Mouse (Mus musculus) intestine, embryonic 15.5 days (tissue): ENCODE data around the gene Mkrn2. TPM values are rescaled to one million over a fixed set of nuclear protein-coding genes. Genes with fewer than 3 reads are reported as not detected.
"Not testable (repeated sequence)": the region's sequence is repeated elsewhere in the genome, so short reads cannot be mapped to it uniquely, and the experiment has no call there.

Experiments
- ATAC-seq: fragments of 200-750 bp; cut with Nextera tagmentation; 2 replicates; pipeline ENCODE4 v1.8.0; 2017; ENCODE audit warnings: moderate TSS enrichment, moderate library complexity
- H3K27ac ChIP-seq: fragments of 300-500 bp; sonication (generic); 2 replicates; pipeline ENCODE4 v1.5.1; 2015; ENCODE audit warnings: mild to moderate bottlenecking, inconsistent platforms
- H3K27me3 ChIP-seq: fragments of 300-500 bp; sonication (generic); replicated peaks from 2 replicates; pipeline ENCODE4 v1.6.1; 2015; ENCODE audit warnings: inconsistent platforms
- H3K36me3 ChIP-seq: fragments of 300-500 bp; sonication (generic); 2 replicates; pipeline ENCODE4 v1.6.1; 2015; ENCODE audit warnings: inconsistent platforms
- H3K4me1 ChIP-seq: fragments of 300-500 bp; sonication (generic); replicated peaks from 2 replicates; pipeline ENCODE4 v1.6.1; 2015; ENCODE audit warnings: inconsistent platforms
- H3K4me2 ChIP-seq: fragments of 300-500 bp; sonication (generic); replicated peaks from 2 replicates; pipeline ENCODE4 v1.6.1; 2015; ENCODE audit warnings: mild to moderate bottlenecking, inconsistent platforms
- H3K4me3 ChIP-seq: fragments of 300-500 bp; sonication (generic); replicated peaks from 2 replicates; pipeline ENCODE4 v1.5.1; 2015; ENCODE audit warnings: inconsistent platforms
- H3K9ac ChIP-seq: fragments of 300-500 bp; sonication (generic); 2 replicates; pipeline ENCODE4 v1.6.1; 2015; ENCODE audit warnings: inconsistent platforms
- H3K9me3 ChIP-seq: fragments of 300-500 bp; sonication (generic); 2 replicates; pipeline ENCODE4 v1.6.1; 2016; ENCODE audit warnings: inconsistent platforms
- WGBS: fragments of 180-500 bp; shearing (Covaris S2); methylation state at CpG from one replicate; pipeline ENCODE4 v1.1.7; 2015; 5-methylcytosine and 5-hydroxymethylcytosine counted together
- polyA plus RNA-seq: library from polyadenylated mRNA; unstranded; fragments of >200 nt; fragmentation: Nextera tagmentation; extraction: Ambion mirVana; gene quantifications from 2 replicates; pipeline ENCODE4 v1.2.1, GENCODE M21; 2015

The Mkrn2 gene
- polyA plus RNA-seq, 1 experiment from 2014 or later, result 23.0 TPM

DNA sequence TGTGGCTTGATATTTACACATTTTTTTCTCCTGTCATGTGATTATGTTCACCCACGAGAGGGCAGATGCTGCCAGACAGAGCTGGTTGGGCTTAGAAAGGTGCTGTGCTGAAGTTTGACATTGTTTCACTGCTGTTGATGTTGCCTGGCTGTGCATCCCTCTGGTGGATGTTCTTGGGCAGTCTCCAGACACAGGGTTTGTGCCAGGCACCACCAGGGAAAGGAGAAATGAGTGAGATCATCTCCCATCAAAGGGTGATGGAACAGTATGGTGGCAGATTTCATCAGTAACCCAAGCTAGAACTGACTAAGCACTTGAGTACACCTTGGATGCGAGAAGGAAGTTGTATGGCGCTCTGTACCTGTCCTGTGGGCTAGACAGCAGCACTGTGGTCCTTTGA lies 14.3 kb downstream of the Mkrn2 start:
- WGBS, result 79% methylated on average over 3 of the region's 3 CpGs
- ATAC-seq, result no peak

DNA sequence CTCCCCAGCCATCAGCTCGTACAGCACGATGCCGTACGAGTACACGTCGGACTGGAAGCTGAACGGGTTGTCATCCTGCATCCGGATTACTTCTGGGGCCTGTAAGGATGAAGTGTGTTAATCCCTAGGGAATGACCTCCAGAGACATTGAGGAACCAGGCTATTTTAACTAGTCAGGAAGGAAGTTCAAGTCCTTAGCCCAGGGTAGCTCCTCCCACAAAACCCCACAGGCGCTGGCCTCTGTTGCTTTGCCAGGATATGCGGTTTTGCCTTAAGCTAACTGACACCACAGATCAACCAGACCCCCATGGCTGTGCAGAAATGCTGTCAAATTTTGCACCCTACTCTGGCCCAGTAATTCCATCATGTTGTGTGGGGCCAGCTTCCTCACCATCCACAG lies 18.1 kb downstream of the Mkrn2 start:
- no peak for ATAC-seq
- Histone ChIP-seq H3K4me2 (no peak overlapping the region), H3K9ac (no peak overlapping the region), H3K4me1 (no peaks in the 10 kb centered on the region), H3K9me3 (no peaks in the 10 kb centered on the region), H3K27me3 (no peaks in the 10 kb centered on the region), H3K36me3 (peaks cover 50% of the 10 kb centered on the region), H3K4me3 (no peak overlapping the region), H3K27ac (no peak overlapping the region)
- WGBS, result 91% methylated on average over 10 of the region's 10 CpGs

More for the DNA sequence above, 14.3 kb downstream of the Mkrn2 start:
- no peak overlapping the region for H3K27ac ChIP-seq
- H3K4me2 ChIP-seq, result no peak overlapping the region
- H3K27me3 ChIP-seq, result no peaks in the 10 kb centered on the region
- H3K9ac ChIP-seq, result no peak overlapping the region
- H3K36me3 ChIP-seq, result peaks cover 54% of the 10 kb centered on the region
- H3K4me3 ChIP-seq, result no peak overlapping the region
- H3K4me1 ChIP-seq, result no peaks in the 10 kb centered on the region
- no peaks in the 10 kb centered on the region for H3K9me3 ChIP-seq

GRCm38 (mm10) chr6:115620942-115621341 lies 19.2 kb downstream of the Mkrn2 start:
- peaks cover 53% of the 10 kb centered on the region for H3K36me3 ChIP-seq
- H3K4me1 ChIP-seq, result no peaks in the 10 kb centered on the region
- ATAC-seq, result no peak
- no peak overlapping the region for H3K9ac ChIP-seq
- no peak overlapping the region for H3K27ac ChIP-seq
- H3K4me3 ChIP-seq, result no peak overlapping the region
- no peak overlapping the region for H3K4me2 ChIP-seq
- 48% methylated on average over 1 of the region's 1 CpGs for WGBS
- no peaks in the 10 kb centered on the region for H3K9me3 ChIP-seq
- no peaks in the 10 kb centered on the region for H3K27me3 ChIP-seq

- no peak overlapping the region for H3K4me3 ChIP-seq
- WGBS, result 86% methylated on average over 5 of the region's 5 CpGs
- no peak overlapping the region for H3K4me2 ChIP-seq
- H3K27ac ChIP-seq, result no peak overlapping the region
- H3K36me3 ChIP-seq, result peaks cover 25% of the 10 kb centered on the region
- no peaks in the 10 kb centered on the region for H3K4me1 ChIP-seq
- no peak overlapping the region for H3K9ac ChIP-seq
- no peak for ATAC-seq
- H3K9me3 ChIP-seq, result no peaks in the 10 kb centered on the region
- H3K27me3 ChIP-seq, result no peaks in the 10 kb centered on the region
These were observed 24.4 kb downstream of the Mkrn2 start for GRCm38 (mm10) chr6:115626121-115626520.

DNA sequence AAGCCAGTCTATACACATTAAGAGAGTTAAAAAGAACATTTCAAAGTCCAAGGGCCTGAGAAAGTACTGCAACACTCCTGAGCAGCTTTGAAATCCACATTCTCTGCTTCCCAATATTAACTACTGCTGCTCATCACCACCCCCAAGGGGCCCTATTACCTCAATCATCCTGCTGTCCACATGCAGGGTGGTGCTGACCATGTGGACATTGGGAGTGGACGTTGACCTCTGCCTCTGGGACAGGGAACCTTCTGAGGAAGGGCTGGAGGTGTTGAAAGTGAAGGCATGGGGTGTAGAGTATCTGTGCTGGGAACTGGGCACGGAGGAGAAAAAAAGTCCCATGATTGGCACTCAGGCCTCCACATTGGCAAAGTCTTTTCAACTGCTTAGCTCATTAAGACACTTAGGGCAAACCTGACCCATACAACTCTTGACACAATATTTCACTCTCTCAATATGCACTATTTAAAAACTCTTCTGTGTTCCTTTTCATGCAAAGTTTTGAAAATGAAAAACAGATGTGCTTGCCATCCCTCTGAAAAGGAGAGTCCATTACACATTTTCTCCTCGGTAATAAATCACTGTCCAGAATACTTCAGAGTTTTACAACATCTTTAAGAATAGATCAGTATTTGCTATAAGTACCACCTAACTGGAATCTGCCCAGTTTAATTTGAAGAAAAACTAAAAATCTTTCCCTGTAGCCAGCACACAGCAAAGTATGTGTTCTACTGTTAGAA lies 29.5 kb downstream of the Mkrn2 start:
- Histone ChIP-seq H3K27me3 (no peaks in the 10 kb centered on the region), H3K4me3 (no peak overlapping the region), H3K4me2 (no peak overlapping the region), H3K9me3 (no peaks in the 10 kb centered on the region), H3K27ac (no peak overlapping the region), H3K4me1 (no peaks in the 10 kb centered on the region), H3K9ac (no peak overlapping the region), H3K36me3 (peaks cover 19% of the 10 kb centered on the region)
- WGBS, result 86% methylated on average over 3 of the region's 3 CpGs
- ATAC-seq, result no peak

DNA sequence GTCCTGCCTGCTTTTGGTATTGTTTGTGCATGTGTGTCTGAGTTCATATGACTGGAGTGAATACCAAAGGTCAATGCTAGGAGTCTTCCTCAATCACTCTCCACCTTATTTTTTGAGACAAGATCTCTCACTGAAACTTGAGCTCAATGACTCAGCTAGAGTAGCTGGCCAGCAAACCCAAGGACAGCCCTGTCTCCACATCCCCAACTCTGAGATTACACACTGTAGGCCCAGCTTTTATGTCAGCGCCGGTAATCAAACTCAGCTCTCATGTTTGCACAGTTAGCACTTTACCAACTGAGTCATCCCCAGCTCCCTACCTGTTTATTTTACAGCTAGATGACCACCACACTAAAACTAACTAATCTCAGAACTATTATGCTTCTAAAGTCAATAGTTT lies 32.3 kb downstream of the Mkrn2 start:
- H3K27ac ChIP-seq, result no peak overlapping the region
- peaks cover 28% of the 10 kb centered on the region for H3K36me3 ChIP-seq
- H3K9ac ChIP-seq, result no peak overlapping the region
- 0 out of 2 replicates have a peak, but pooled peaks have one; percentile 49 for ATAC-seq
- no peak overlapping the region for H3K4me2 ChIP-seq
- 79% methylated on average over 2 of the region's 2 CpGs for WGBS
- no peak overlapping the region for H3K4me3 ChIP-seq
- H3K4me1 ChIP-seq, result no peaks in the 10 kb centered on the region
- H3K9me3 ChIP-seq, result no peaks in the 10 kb centered on the region
- H3K27me3 ChIP-seq, result no peaks in the 10 kb centered on the region

DNA sequence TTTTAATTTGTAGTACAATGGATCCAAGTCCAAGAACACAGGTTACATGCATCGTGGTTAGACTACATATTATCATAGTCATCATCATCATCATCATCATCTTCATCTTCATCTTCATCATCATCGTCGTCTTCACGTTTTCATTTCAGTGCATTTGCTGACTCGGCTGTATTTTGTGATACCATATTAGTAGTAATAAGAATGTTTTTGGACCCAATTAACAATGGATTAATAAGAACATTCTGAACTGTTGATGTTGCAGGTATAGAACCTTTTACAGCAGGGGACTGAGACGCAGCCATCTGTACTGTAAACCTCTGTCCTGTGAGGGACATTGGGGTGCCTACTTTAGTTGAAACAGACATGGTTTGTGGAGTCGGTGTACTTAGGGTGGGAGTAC lies 36.5 kb downstream of the Mkrn2 start:
- H3K36me3 ChIP-seq, result peaks cover 23% of the 10 kb centered on the region
- 93% methylated on average over 7 of the region's 7 CpGs for WGBS
- not testable (repeated sequence) for H3K27ac ChIP-seq, H3K4me3 ChIP-seq, H3K9me3 ChIP-seq, H3K9ac ChIP-seq, H3K4me2 ChIP-seq, H3K4me1 ChIP-seq, ATAC-seq, H3K27me3 ChIP-seq

GRCm38 (mm10) chr6:115643315-115643714 lies 41.6 kb downstream of the Mkrn2 start:
- Histone ChIP-seq H3K9ac (no peak overlapping the region), H3K4me3 (no peak overlapping the region), H3K27me3 (no peaks in the 10 kb centered on the region), H3K9me3 (no peaks in the 10 kb centered on the region), H3K27ac (no peak overlapping the region), H3K4me2 (no peak overlapping the region), H3K4me1 (0 out of 2 replicates have a peak, but pooled peaks cover under 1% of the 10 kb centered on the region), H3K36me3 (peaks cover 7% of the 10 kb centered on the region)
- no peak for ATAC-seq
- 77% methylated on average over 1 of the region's 1 CpGs for WGBS

DNA sequence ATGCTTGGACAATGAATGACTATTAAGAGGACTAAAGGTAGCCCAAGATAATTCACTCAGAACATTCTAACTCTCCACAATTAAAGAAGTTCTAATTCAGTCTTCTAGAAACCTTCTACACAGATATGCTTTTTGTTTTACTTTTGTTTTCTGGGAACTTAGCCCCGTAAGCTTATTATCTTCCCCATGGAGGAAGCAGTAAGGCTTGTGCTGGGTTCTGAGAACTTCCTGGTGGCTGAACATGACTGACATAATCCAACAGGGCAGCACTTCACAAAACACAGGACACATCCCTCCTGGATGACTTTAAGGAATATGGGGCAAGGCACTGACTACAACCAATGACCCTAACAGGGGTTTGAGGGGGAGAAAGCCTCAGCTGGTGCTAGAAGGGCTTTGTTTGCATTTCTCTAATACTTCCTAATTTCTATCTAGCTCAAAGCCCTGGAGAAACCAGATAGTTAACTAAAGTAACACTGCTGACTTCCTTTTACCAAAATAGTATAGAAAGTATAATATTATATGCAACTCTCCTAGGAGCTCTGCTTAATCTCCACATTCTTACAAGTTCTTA lies 48.2 kb downstream of the Mkrn2 start:
- no peak for ATAC-seq
- no peak overlapping the region for H3K9ac ChIP-seq
- peaks cover 21% of the 10 kb centered on the region for H3K4me1 ChIP-seq
- no peaks in the 10 kb centered on the region for H3K27me3 ChIP-seq
- H3K27ac ChIP-seq, result 0 out of 2 replicates have a peak overlapping the region, but pooled peaks have one; percentile 20
- no peak overlapping the region for H3K4me3 ChIP-seq
- no peak overlapping the region for H3K4me2 ChIP-seq
- H3K9me3 ChIP-seq, result no peaks in the 10 kb centered on the region
- no peaks in the 10 kb centered on the region for H3K36me3 ChIP-seq
- WGBS, result 68% methylated on average over 1 of the region's 1 CpGs

DNA sequence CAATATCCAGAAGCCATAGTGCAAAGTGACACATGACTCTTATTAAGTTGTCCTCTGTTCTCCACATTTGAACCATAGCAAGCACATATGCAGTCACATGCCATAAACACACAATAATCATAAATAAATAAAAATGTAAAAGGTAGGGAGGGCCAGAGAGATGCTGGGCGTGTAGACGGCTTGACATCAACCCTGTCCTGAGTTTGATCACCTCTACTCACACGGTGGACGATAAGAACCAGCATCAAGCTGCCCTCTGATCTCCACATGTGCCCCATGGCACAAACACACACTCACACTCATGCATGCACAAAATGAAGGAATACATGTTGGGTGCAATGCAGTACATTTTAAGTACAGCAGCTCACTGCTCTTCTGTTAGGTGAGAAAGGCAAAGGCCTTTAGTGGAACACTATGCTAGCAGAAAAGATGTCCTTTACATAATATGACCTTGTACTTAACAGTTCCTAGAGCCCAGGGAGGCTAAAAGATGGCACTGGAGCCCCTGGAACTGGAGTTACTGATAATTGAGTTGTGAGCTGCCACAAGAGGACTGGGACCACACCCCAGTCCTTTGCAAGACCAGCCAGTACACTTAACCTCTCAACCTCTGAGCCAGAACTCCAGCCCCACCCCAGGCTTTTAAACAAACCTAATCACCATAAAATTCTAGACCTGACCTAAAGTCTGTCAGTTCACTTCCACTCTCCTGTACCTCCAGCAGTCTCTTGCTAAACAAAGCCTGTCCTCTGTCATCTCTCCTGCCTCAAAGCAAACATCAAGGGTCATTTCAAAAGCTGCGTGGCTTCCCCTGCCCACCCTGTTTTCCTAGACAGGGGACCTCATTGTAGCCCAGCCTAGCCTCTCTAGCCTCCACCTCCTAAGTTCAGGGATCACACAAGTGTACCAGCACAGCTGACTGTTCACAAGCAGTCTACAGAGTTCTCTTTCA lies 49.0 kb downstream of the Mkrn2 start:
- Histone ChIP-seq H3K4me2 (0 out of 2 replicates have a peak overlapping the region, but pooled peaks have one; percentile 5), H3K36me3 (no peaks in the 10 kb centered on the region), H3K4me1 (peaks cover 21% of the 10 kb centered on the region), H3K9me3 (no peaks in the 10 kb centered on the region), H3K9ac (no peak overlapping the region), H3K27ac (peak overlapping the region; percentile 51), H3K27me3 (no peaks in the 10 kb centered on the region), H3K4me3 (no peak overlapping the region)
- 36% methylated on average over 5 of the region's 5 CpGs for WGBS
- peak; percentile 91 for ATAC-seq

- H3K27ac ChIP-seq, result no peak overlapping the region
- ATAC-seq, result no peak
- H3K4me2 ChIP-seq, result no peak overlapping the region
- H3K9me3 ChIP-seq, result no peaks in the 10 kb centered on the region
- H3K9ac ChIP-seq, result no peak overlapping the region
- H3K36me3 ChIP-seq, result no peaks in the 10 kb centered on the region
- H3K4me1 ChIP-seq, result peaks cover 21% of the 10 kb centered on the region
- H3K4me3 ChIP-seq, result no peak overlapping the region
- no peaks in the 10 kb centered on the region for H3K27me3 ChIP-seq
These were observed 50.0 kb downstream of the Mkrn2 start for GRCm38 (mm10) chr6:115651719-115652118.

DNA sequence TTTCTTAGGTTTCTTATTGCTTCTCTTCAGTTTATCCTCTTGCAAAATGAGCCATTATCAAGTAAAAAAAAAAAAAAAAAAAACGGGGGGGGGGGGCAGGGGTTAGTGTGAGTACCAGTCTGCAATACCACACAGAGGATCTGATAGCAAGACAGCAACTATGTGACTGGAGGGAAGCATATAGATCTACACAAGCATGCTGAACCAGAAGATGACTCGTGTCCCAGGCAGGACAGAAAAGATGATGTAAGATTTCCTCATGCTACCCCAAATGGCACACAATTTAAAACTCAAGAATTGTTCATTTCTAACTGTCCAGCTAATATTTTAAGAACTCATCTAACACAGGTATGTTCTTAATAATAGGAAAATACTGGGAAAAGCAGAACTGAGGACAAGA lies 52.2 kb downstream of the Mkrn2 start:
- Histone ChIP-seq H3K9ac (no peak overlapping the region), H3K9me3 (no peaks in the 10 kb centered on the region), H3K4me2 (no peak overlapping the region), H3K27ac (no peak overlapping the region), H3K36me3 (no peaks in the 10 kb centered on the region), H3K4me1 (peaks cover 18% of the 10 kb centered on the region), H3K27me3 (no peaks in the 10 kb centered on the region), H3K4me3 (no peak overlapping the region)
- no peak for ATAC-seq
- 39% methylated on average over 2 of the region's 2 CpGs for WGBS
